Mouse (Mus musculus) MEL (cell line): ENCODE results near the gene Pkn3. TPM values are rescaled to one million over a fixed set of nuclear protein-coding genes. Genes with fewer than 3 reads are reported as not detected.

ENCODE experiments used
- DNase-seq: peaks from one replicate; pipeline ENCODE4 v3.0.0; 2011; ENCODE audit warnings: low read depth, low spot score
- H3K27ac ChIP-seq: 2 replicates; pipeline ENCODE4 v1.5.1; 2012; ENCODE audit warnings: low read depth, mild to moderate bottlenecking, control low read depth, low read length, moderate library complexity; ENCODE audit not compliant: control insufficient read depth
- H3K27me3 ChIP-seq, 2 experiments: fragments of 150-350 bp in 1 of 2; sonication (generic) in 1 of 2; 2 replicates each; pipeline ENCODE4 v1.6.1; 2012; ENCODE audit warnings: low read length in 2 of 2, mild to moderate bottlenecking in 2 of 2, improper control_type of control experiment in 1 of 2, moderate library complexity in 1 of 2; ENCODE audit not compliant: insufficient read depth in 2 of 2, control insufficient read depth in 1 of 2
- H3K36me3 ChIP-seq, 2 experiments: 2 replicates each; pipeline ENCODE4 v1.6.1; 2012 to 2014; ENCODE audit warnings: low read length in 2 of 2, improper control_type of control experiment in 1 of 2, inconsistent platforms in 1 of 2, mild to moderate bottlenecking in 1 of 2; ENCODE audit not compliant: insufficient read depth in 2 of 2, control insufficient read depth in 1 of 2
- H3K4me1 ChIP-seq, 2 experiments: fragments of 150-350 bp in 1 of 2; sonication (generic) in 1 of 2; 2 replicates each; pipeline ENCODE4 v1.6.1; 2012; ENCODE audit warnings: low read length in 2 of 2, improper control_type of control experiment in 1 of 2, mild to moderate bottlenecking in 1 of 2; ENCODE audit not compliant: insufficient read depth in 2 of 2, control insufficient read depth in 1 of 2
- H3K4me3 ChIP-seq, 2 experiments: fragments of 150-350 bp in 1 of 2; sonication (generic) in 1 of 2; 2 replicates each; pipeline ENCODE4 v1.5.1; 2012; ENCODE audit warnings: low read depth in 2 of 2, low read length in 2 of 2, mild to moderate bottlenecking in 2 of 2, moderate library complexity in 2 of 2, control low read depth in 1 of 2, improper control_type of control experiment in 1 of 2; ENCODE audit not compliant: control insufficient read depth in 1 of 2, insufficient read depth in 1 of 2
- H3K79me2 ChIP-seq: 2 replicates; pipeline ENCODE4 v1.6.1; 2012; ENCODE audit warnings: mild to moderate bottlenecking, low read length, moderate library complexity; ENCODE audit not compliant: control insufficient read depth, poor library complexity, insufficient read depth
- H3K9ac ChIP-seq: 2 replicates; pipeline ENCODE4 v1.6.1; 2012; ENCODE audit warnings: low read depth, mild to moderate bottlenecking, control low read depth, low read length, moderate library complexity; ENCODE audit not compliant: control insufficient read depth, poor library complexity, severe bottlenecking
- H3K9me3 ChIP-seq: fragments of 150-350 bp; sonication (generic); replicated peaks from 2 replicates; pipeline ENCODE4 v1.6.1; 2012; ENCODE audit warnings: mild to moderate bottlenecking, low read length, improper control_type of control experiment, moderate library complexity; ENCODE audit not compliant: insufficient read depth
- CHD1 ChIP-seq: IDR thresholded peaks from 2 replicates; pipeline ENCODE4 v1.6.1; 2012; ENCODE audit warnings: low read depth, mild to moderate bottlenecking, inconsistent platforms, low read length, improper control_type of control experiment
- CTCF ChIP-seq, 3 experiments: IDR thresholded peaks in 2 of 3; conservative IDR thresholded peaks in 1 of 3; 2 replicates each; pipeline ENCODE4 v1.5.1; 2011 to 2012; ENCODE audit warnings: low read length in 3 of 3, low read depth in 2 of 3, mild to moderate bottlenecking in 2 of 3, improper control_type of control experiment in 1 of 3, inconsistent platforms in 1 of 3, mixed read lengths in 1 of 3, moderate library complexity in 1 of 3; ENCODE audit not compliant: control insufficient read depth in 1 of 3, insufficient read depth in 1 of 3, poor library complexity in 1 of 3, severe bottlenecking in 1 of 3
- MAFK ChIP-seq: IDR thresholded peaks from 2 replicates; pipeline ENCODE4 v1.6.1; 2011; ENCODE audit warnings: low read depth, mild to moderate bottlenecking, low read length, improper control_type of control experiment, borderline replicate concordance
- MYC ChIP-seq: IDR thresholded peaks from 2 replicates; pipeline ENCODE4 v1.6.1; 2011; ENCODE audit warnings: low read depth, mild to moderate bottlenecking, low read length, improper control_type of control experiment, moderate library complexity
- NELFE ChIP-seq: IDR thresholded peaks from 2 replicates; pipeline ENCODE4 v1.6.1; 2011; ENCODE audit warnings: low read depth, low read length, improper control_type of control experiment
- NRF1 ChIP-seq: IDR thresholded peaks from 2 replicates; pipeline ENCODE4 v1.6.1; 2014; ENCODE audit warnings: low read depth, mild to moderate bottlenecking, inconsistent platforms, low read length, improper control_type of control experiment, moderate library complexity; ENCODE audit not compliant: poor library complexity, insufficient read depth, severe bottlenecking
- RCOR1 ChIP-seq: IDR thresholded peaks from 2 replicates; pipeline ENCODE4 v1.6.1; 2012; ENCODE audit warnings: low read depth, mild to moderate bottlenecking, inconsistent platforms, low read length, improper control_type of control experiment
- SMC3 ChIP-seq: IDR thresholded peaks from 2 replicates; pipeline ENCODE4 v1.6.1; 2011; ENCODE audit warnings: low read depth, low read length, improper control_type of control experiment
- TAL1 ChIP-seq: IDR thresholded peaks from 2 replicates; pipeline ENCODE4 v1.6.1; 2012; ENCODE audit warnings: mild to moderate bottlenecking, inconsistent platforms, low read length, moderate library complexity, mixed read lengths
- TCF12 ChIP-seq: IDR thresholded peaks from 2 replicates; pipeline ENCODE4 v1.6.1; 2014; ENCODE audit warnings: low read depth, mild to moderate bottlenecking, inconsistent platforms, low read length, improper control_type of control experiment, moderate library complexity
- UBTF ChIP-seq: IDR thresholded peaks from 2 replicates; pipeline ENCODE4 v1.6.1; 2012; ENCODE audit warnings: low read depth, mild to moderate bottlenecking, inconsistent platforms, low read length, improper control_type of control experiment, moderate library complexity, borderline replicate concordance; ENCODE audit not compliant: insufficient read depth
- ZC3H11A ChIP-seq: IDR thresholded peaks from 2 replicates; pipeline ENCODE4 v1.6.1; 2012; ENCODE audit warnings: low read depth, mild to moderate bottlenecking, inconsistent platforms, low read length, improper control_type of control experiment
- polyA plus RNA-seq, 2 experiments: library from polyadenylated mRNA; stranded (reverse) in 1 of 2; unstranded in 1 of 2; fragments of >175 nt in 1 of 2; fragments of >200 nt in 1 of 2; gene quantifications; 2 replicates each; pipeline versions ENCODE4 v1.2.1 to v1.2.4; 2012; ENCODE audit warnings: low replicate concordance in 2 of 2, low read depth in 1 of 2; ENCODE audit not compliant: insufficient read length in 2 of 2, insufficient read depth in 1 of 2, missing spikeins in 1 of 2
- total RNA-seq: library from RNA; depleted of rRNA; stranded (reverse); fragments of 300-350 nt; gene quantifications from 2 replicates; pipeline ENCODE4 v1.2.3, GENCODE M21; 2012

Gene Pkn3
- total and polyA plus RNA-seq, 3 experiments: 2.0 to 5.8 TPM; not detected in 1

DNA sequence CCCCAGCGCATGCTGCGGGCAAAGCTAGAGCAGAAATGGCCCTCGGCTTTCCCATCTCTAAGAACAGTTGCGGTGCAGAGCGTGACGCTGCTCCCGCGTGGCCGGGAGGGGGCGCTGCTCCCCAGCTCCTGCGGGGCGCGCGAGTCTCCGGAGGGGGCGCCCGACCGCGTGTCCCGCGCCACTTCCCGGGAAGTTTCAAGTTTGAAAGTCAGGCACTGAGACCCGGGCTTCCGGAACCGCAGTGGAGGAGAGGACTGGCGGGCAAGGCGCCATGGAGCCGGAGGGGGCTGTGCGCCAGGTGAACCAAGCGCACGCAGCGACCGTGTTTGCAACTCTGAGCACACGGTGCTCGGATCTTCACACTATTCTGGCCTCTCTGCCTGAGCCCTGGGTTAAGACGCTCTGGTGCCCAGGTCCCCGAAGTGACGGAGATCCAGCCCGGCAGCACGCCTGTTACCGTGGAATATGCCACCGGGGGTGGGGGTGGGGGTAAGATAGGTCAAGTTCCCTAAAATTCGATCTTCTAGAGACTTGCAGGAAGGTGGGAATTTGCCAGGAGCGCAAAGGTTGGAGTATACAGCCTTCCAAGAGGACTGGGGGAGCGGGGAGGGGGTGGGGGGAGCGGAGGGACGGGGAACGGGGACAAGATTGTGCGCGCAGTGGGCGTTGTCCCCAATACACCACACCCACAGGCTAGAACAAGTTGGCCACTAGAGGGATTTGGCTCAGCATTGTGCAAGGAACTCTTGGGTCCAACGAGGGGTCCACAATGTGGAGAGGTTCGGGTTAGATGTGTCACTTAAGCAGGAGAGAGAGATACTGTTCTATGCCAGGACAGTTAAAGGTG is at the start of gene Pkn3 (continued):
- peak; percentile 37; the same call in 1 of the 2 replicates for TF ChIP-seq ZC3H11A
- peak; percentile 43; the same call in 1 of the 2 replicates for TF ChIP-seq TCF12
- peak; percentile 77; the same call in 1 of the 2 replicates for TF ChIP-seq MYC
- TF ChIP-seq TAL1: no peak
- TF ChIP-seq SMC3: peak; percentile 61

- Histone ChIP-seq H3K79me2 (no peaks in the 10 kb centered on the region), H3K36me3 (peaks cover 0 to 2% of the 10 kb centered on the region in 2 experiments; a peak in 1 of 4 replicates), H3K4me3 (no peak overlapping the region), H3K27me3 (no peaks in the 10 kb centered on the region), H3K9me3 (no peaks in the 10 kb centered on the region), H3K9ac (no peak overlapping the region), H3K4me1 (no peaks in the 10 kb centered on the region), H3K27ac (no peak overlapping the region)
- TF ChIP-seq NELFE (no peak), CTCF (IDR thresholded peaks at IDR 0.05 in 2 of 3, conservative IDR thresholded peaks at IDR 0.05 in 1 of 3; ENCODE audit: control insufficient read depth in 1 of 3, insufficient read depth in 1 of 3, low read depth in 2 of 3, low read length in 3 of 3, poor library complexity in 1 of 3, severe bottlenecking in 1 of 3) (peak; percentile 12 to 41 (median 33); a peak in 3 of 6 replicates), SMC3 (peak; percentile 30)
- DNase-seq: peak; percentile 33
Observed at GRCm38 (mm10) chr2:30032244-30032846, 45.1 kb upstream of the Pkn3 start.

DNA sequence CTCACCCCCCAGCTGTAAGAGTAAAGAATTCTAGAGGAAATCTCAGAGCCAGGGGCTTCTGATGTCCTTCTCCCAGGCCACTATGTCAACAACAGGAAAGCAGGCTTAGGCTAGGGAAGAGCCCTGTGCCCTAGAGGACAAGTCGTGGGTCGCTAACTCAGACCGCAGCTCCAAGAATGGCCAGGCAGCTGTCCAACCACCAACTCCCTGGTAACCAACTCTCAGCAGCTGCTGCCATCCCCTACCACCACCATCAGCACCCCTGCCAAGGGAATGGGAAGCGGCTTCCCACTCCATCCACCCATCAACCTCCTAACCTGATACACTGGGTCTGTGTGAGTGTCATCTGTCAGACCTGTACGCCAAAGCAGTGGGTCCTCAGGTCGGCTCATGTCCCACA is 44.5 kb upstream of the Pkn3 start:
- Histone ChIP-seq H3K9ac (no peak overlapping the region), H3K27me3 (no peaks in the 10 kb centered on the region), H3K9me3 (no peaks in the 10 kb centered on the region), H3K4me3 (no peak overlapping the region), H3K27ac (no peak overlapping the region), H3K36me3 (peaks cover 0 to 2% of the 10 kb centered on the region in 2 experiments; a peak in 1 of 4 replicates), H3K79me2 (no peaks in the 10 kb centered on the region), H3K4me1 (no peaks in the 10 kb centered on the region)
- TF ChIP-seq RCOR1 (no peak), UBTF (no peak), MAFK (no peak), NRF1 (no peak), CHD1 (no peak)
- DNase-seq: no peak
